Mouse (Mus musculus) urinary bladder, postnatal 36 days (tissue): Measurements from ENCODE around the gene Tceal8.

Source experiments
- DNase-seq, 2 experiments: peaks; one replicate each; pipeline ENCODE4 v3.0.0; 2022; ENCODE audit warnings: low spot score in 2 of 2, mixed read lengths in 1 of 2

Gene Tceal8

GRCm38 (mm10) chrX:136127744-136128064, 44.4 kb downstream of the Tceal8 start:
- DNase-seq: peak in 1 of 2 experiments; percentile 4

- no peak for DNase-seq
These were observed 45.0 kb downstream of the Tceal8 start for GRCm38 (mm10) chrX:136127038-136127743.
